Mouse (Mus musculus): ENCODE results near the gene Gtse1. TPM values are rescaled to one million over a fixed set of nuclear protein-coding genes. Genes with fewer than 3 reads are reported as not detected.

Gtse1 gene
- 23.4 and 24.8 TPM in 2 replicates for polyA plus RNA-seq (2016; fragmentation: Nextera tagmentation; extraction: Ambion mirVana)

DNA sequence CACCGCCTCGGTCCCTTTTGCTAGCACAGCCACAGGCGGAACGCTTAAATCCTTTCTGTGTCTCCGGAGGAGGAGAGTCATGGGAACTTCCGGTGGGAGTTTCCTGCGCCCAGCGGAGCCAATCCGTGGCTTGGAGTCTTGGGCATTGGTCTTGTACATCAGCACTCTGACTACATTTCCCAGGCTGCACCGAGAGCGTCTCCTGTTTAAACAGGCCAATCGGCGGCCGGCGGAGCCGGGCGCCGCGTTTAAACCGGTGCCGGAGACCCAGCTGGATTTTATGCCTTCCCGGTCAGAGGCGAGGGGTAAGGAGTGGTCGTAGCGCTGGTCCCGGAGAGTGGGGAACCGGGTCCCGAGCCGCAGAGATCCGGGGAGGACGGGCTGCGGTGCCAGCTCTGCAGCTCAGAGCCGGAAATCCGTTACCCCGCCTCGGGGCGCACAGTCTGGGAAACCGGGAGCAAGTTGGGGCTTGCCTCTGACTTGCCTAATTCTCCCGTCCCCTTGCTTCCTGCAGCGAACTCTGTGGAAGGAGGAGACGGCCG lies at the start of gene Gtse1:
Gtse1 (plus strand) TSS at position 256 of the 542 bp plus-strand sequence.
- ATAC-seq (ENCODE audit: low FRiP score) = peak; percentile 98
- Histone ChIP-seq H3K27me3 (no peaks in the 10 kb centered on the region), H3K4me2 (replicated peaks) (peak within 1 kb of the TSS; percentile 87), H3K4me1 (peaks cover 27% of the 10 kb centered on the region), H3K27ac (peak within 1 kb of the TSS; percentile 75), H3K9me3 (replicated peaks) (no peaks in the 10 kb centered on the region), H3K9ac (peak within 1 kb of the TSS; percentile 79), H3K36me3 (peaks cover 25% of the 10 kb centered on the region), H3K4me3 (peak within 1 kb of the TSS; percentile 75)
- under 1% methylated on average over 42 of the region's 42 CpGs for WGBS

- Histone ChIP-seq H3K9me3 (replicated peaks) (no peaks in the 10 kb centered on the region), H3K4me2 (replicated peaks) (peak overlapping the region; percentile 86), H3K4me1 (peaks cover 11% of the 10 kb centered on the region), H3K27me3 (no peaks in the 10 kb centered on the region), H3K36me3 (no peaks in the 10 kb centered on the region), H3K4me3 (peak overlapping the region; percentile 70; the same call in 1 of the 2 replicates), H3K9ac (no peak overlapping the region), H3K27ac (no peak overlapping the region)
- no peak for ATAC-seq (ENCODE audit: low FRiP score)
- 88% methylated on average over 5 of the region's 5 CpGs for WGBS
These were observed 49.1 kb upstream of the Gtse1 start for GRCm38 (mm10) chr15:85810462-85810805.

- ATAC-seq (ENCODE audit: low FRiP score) = peak; percentile 91
- no peaks in the 10 kb centered on the region for H3K9me3 ChIP-seq (replicated peaks)
- no peaks in the 10 kb centered on the region for H3K36me3 ChIP-seq
- H3K9ac ChIP-seq = peak overlapping the region; percentile 75
- peak overlapping the region; percentile 86 for H3K4me2 ChIP-seq (replicated peaks)
- peak overlapping the region; percentile 70 for H3K4me3 ChIP-seq
- H3K27me3 ChIP-seq = no peaks in the 10 kb centered on the region
- 8% methylated on average over 36 of the region's 36 CpGs for WGBS
- peaks cover 11% of the 10 kb centered on the region for H3K4me1 ChIP-seq
- peak overlapping the region; percentile 87 for H3K27ac ChIP-seq
These were observed 48.6 kb upstream of the Gtse1 start for GRCm38 (mm10) chr15:85810806-85811521.

DNA sequence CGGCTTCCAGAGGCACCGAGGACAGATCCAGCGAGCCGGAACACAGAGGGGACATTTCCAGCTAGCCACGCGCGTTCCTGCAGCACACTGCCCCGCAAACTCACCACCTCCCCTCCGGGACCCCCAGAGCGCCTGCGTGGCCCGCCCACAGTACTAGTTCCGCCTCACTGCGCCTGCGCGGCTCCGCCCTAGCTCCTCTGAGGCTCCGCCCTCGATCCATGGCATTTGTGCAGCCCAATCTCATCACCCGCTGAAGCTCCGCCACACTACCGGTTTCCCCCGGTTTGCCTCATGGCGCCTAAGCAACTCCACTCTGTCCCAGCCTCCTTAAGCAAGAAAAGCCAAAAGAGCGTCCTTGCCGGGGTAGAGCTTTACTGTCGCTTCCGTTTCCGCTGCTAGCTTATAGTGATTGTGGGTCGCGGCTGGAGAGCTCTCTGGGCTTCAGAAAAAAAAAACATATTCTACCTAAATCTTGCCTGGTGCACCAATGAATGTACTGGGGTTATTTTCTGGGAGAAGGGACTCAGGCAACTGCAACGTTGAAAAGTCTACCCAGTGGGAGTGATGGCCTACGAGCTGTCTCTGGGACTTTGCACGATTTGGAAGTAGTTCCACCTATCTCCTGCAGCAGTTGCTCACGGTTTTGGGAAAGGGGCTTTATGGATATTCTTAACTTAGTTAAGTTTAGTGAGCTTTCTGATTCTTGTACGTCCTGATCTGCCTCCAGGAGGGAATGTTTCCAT lies 47.8 kb upstream of the Gtse1 start, which contains the start of gene Cdpf1:
Cdpf1 (minus strand) TSS at position 163 of the 743 bp plus-strand sequence.
- peak; percentile 97 for ATAC-seq (ENCODE audit: low FRiP score)
- WGBS = 4% methylated on average over 36 of the region's 36 CpGs
- Histone ChIP-seq H3K4me3 (peak within 1 kb of the TSS; percentile 70), H3K36me3 (no peaks in the 10 kb centered on the region), H3K4me1 (peaks cover 11% of the 10 kb centered on the region), H3K27ac (peak within 1 kb of the TSS; percentile 87), H3K27me3 (no peaks in the 10 kb centered on the region), H3K9me3 (replicated peaks) (no peaks in the 10 kb centered on the region), H3K4me2 (replicated peaks) (peak within 1 kb of the TSS; percentile 86), H3K9ac (peak within 1 kb of the TSS; percentile 75)

DNA sequence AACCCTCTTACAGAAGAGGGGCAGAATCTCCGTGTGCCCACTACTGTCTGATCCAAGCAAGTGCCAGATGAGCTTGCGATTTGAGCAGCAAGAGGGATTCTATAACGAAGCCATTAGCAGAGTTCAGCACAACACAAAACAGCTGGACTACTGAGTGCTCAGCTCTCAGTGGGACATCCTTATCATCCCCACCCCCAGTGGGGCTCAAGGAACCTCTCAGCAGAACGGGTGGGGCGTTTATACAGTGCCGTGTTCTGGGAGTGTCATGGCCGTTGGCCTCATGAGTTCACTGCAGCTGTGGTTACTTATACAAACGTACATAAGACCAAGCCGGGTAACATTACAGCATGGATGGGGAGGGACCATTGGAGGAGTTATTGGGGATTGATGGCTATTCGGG lies 46.1 kb upstream of the Gtse1 start:
- H3K27ac ChIP-seq = no peak overlapping the region
- H3K27me3 ChIP-seq = no peaks in the 10 kb centered on the region
- no peaks in the 10 kb centered on the region for H3K36me3 ChIP-seq
- peaks cover 11% of the 10 kb centered on the region for H3K4me1 ChIP-seq
- WGBS = 76% methylated on average over 10 of the region's 10 CpGs
- ATAC-seq (ENCODE audit: low FRiP score) = no peak
- no peak overlapping the region for H3K4me3 ChIP-seq
- H3K9me3 ChIP-seq (replicated peaks) = no peaks in the 10 kb centered on the region; the same call in 1 of the 2 replicates
- H3K4me2 ChIP-seq (replicated peaks) = no peak overlapping the region
- H3K9ac ChIP-seq = no peak overlapping the region

DNA sequence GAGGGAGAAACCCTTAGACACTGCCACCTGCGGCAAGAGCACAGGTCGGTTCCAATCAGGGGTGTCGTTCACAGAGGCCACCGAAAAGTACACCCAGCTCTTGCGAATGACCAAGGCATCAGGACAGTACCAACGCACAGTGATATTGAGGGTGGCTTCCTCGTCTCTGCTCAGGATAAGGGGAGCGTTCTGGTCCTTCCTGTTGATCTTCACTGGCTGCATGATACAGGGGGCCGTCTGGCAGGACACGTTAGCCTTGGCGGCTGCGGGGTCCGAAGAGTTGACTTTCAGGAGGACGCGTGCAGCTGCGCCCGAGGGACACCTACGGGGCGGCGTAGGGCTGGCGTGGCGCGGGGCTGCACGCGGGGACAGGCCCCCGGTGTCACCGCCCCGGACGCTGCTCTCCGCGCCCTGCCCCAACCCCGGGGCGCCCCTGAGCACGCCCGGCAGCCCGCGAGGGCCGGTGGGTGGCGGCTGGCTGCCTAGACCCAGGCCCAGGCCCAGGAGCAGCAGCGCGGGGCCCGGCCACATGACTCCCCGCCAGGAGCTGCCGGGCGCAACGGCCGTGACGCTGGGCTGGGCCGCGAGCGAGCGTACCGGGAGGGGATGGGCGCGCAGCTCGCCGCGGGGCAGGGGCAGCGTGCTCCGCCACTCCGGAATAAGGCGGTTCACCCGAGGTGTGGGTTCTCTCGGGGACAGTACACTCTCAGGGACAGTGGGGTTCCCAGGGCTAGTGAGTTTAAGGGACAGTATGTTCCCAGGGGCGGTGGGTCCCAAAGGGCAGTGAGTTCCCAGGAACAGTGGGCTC lies 38.1 kb upstream of the Gtse1 start, which contains the start of gene Pkdrej:
Pkdrej (minus strand) TSS at position 532 of the 808 bp plus-strand sequence.
- Histone ChIP-seq H3K27ac (no peak within 1 kb of the TSS), H3K4me2 (replicated peaks) (peak within 1 kb of the TSS; percentile 98), H3K9me3 (replicated peaks) (no peaks in the 10 kb centered on the region; the same call in 1 of the 2 replicates), H3K27me3 (peaks cover 28% of the 10 kb centered on the region), H3K4me1 (peaks cover 11% of the 10 kb centered on the region), H3K36me3 (no peaks in the 10 kb centered on the region), H3K4me3 (peak within 1 kb of the TSS; percentile 57), H3K9ac (peak within 1 kb of the TSS; percentile 68)
- WGBS = 2% methylated on average over 64 of the region's 65 CpGs
- ATAC-seq (ENCODE audit: low FRiP score) = 0 out of 2 replicates have a peak, but pooled peaks have one; percentile 40

DNA sequence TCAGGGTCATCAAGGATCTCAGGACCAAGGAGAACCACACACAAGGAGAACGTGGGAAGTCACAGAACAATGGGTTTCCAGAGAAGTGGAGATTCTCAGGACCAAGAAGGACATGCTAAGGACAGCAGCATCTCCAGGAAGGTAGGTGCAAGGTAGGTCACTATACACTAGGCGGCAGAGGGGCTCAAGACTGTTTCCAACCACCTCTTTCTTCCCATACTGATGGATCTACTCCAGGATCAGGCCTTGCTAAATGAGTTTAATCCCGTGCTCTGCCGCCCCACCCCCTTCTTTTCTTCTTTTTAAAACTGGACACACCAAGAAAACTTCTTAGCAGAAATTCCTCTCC lies 37.6 kb upstream of the Gtse1 start:
- H3K9me3 ChIP-seq (replicated peaks) = no peaks in the 10 kb centered on the region; the same call in 1 of the 2 replicates
- H3K4me1 ChIP-seq = peaks cover 11% of the 10 kb centered on the region
- H3K36me3 ChIP-seq = no peaks in the 10 kb centered on the region
- no peak overlapping the region for H3K27ac ChIP-seq
- H3K9ac ChIP-seq = peak overlapping the region; percentile 68
- 10% methylated on average over 4 of the region's 4 CpGs for WGBS
- ATAC-seq (ENCODE audit: low FRiP score) = no peak
- H3K4me2 ChIP-seq (replicated peaks) = peak overlapping the region; percentile 98
- H3K4me3 ChIP-seq = peak overlapping the region; percentile 57
- peaks cover 28% of the 10 kb centered on the region for H3K27me3 ChIP-seq

GRCm38 (mm10) chr15:85826676-85827075 lies 32.9 kb upstream of the Gtse1 start:
- no peak overlapping the region for H3K4me3 ChIP-seq
- H3K36me3 ChIP-seq = no peaks in the 10 kb centered on the region
- H3K9ac ChIP-seq = no peak overlapping the region
- 70% methylated on average over 5 of the region's 5 CpGs for WGBS
- peaks cover 7% of the 10 kb centered on the region for H3K4me1 ChIP-seq
- H3K9me3 ChIP-seq (replicated peaks) = no peaks in the 10 kb centered on the region
- no peak for ATAC-seq (ENCODE audit: low FRiP score)
- H3K27ac ChIP-seq = no peak overlapping the region
- H3K4me2 ChIP-seq (replicated peaks) = no peak overlapping the region
- H3K27me3 ChIP-seq = peaks cover 6% of the 10 kb centered on the region

DNA sequence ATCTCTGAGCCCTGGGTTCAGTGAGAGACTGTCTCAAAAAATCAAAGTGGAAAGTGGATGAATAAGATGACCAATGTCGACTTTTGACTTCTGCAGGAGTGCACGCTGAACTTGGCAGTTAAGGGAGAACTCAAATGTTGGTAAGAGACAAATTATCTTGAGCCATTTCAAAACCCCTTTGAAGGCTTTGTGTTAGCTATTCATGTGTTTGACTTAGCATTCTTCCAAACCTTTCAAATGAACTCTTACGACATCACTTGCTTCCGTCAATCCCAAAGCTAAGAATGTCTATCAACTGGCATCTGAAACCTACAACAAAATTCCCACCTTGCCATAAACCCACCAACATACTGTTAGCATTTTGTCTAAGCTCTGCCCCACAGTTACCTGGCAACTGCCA lies 31.5 kb upstream of the Gtse1 start:
- no peaks in the 10 kb centered on the region for H3K9me3 ChIP-seq (replicated peaks)
- no peak overlapping the region for H3K4me3 ChIP-seq
- H3K4me2 ChIP-seq (replicated peaks) = no peak overlapping the region
- peaks cover 14% of the 10 kb centered on the region for H3K4me1 ChIP-seq
- H3K27me3 ChIP-seq = no peaks in the 10 kb centered on the region
- H3K9ac ChIP-seq = no peak overlapping the region
- H3K27ac ChIP-seq = no peak overlapping the region
- 91% methylated on average over 4 of the region's 4 CpGs for WGBS
- H3K36me3 ChIP-seq = no peaks in the 10 kb centered on the region
- no peak for ATAC-seq (ENCODE audit: low FRiP score)

DNA sequence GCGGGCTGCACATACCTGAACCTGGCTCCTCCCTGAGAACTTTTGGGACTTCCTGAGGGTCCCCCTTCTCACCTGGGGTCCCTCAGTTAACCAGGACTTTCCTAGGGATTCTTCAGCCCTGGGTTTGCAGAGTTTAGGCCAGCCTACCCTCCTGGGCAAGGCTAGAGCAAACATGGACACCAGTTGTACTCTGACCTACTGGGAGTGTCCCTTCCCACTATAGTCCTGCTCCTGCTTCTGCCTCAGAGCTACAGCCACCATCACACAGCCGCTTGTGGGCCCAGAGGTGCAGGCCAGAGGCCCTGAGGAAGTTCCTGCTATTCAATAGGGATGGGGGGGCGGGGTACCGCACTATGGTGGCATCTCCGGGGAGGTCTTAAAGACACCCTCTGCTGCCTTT lies 30.1 kb upstream of the Gtse1 start:
- no peak overlapping the region for H3K9ac ChIP-seq
- no peak for ATAC-seq (ENCODE audit: low FRiP score)
- WGBS = 76% methylated on average over 5 of the region's 5 CpGs

GRCm38 (mm10) chr15:85831954-85832590 lies 27.5 kb upstream of the Gtse1 start, which contains the start of gene Ttc38:
TSS of gene Ttc38 (plus strand) at chr15:85832306.
- H3K4me1 ChIP-seq = peaks cover 14% of the 10 kb centered on the region
- 1% methylated on average over 27 of the region's 27 CpGs for WGBS
- ATAC-seq (ENCODE audit: low FRiP score) = peak; percentile 92

More for the DNA sequence above, 30.1 kb upstream of the Gtse1 start:
- Histone ChIP-seq H3K4me3 (no peak overlapping the region), H3K4me1 (peaks cover 14% of the 10 kb centered on the region), H3K4me2 (replicated peaks) (no peak overlapping the region), H3K36me3 (no peaks in the 10 kb centered on the region), H3K9me3 (replicated peaks) (no peaks in the 10 kb centered on the region), H3K27me3 (no peaks in the 10 kb centered on the region), H3K27ac (no peak overlapping the region)

More at GRCm38 (mm10) chr15:85831954-85832590, 27.5 kb upstream of the Gtse1 start, which contains the start of gene Ttc38:
- H3K27ac ChIP-seq = no peak within 1 kb of the TSS
- no peaks in the 10 kb centered on the region for H3K9me3 ChIP-seq (replicated peaks)
- no peaks in the 10 kb centered on the region for H3K27me3 ChIP-seq
- peak within 1 kb of the TSS; percentile 62 for H3K9ac ChIP-seq
- H3K36me3 ChIP-seq = no peaks in the 10 kb centered on the region
- H3K4me2 ChIP-seq (replicated peaks) = peak within 1 kb of the TSS; percentile 77
- peak within 1 kb of the TSS; percentile 53 for H3K4me3 ChIP-seq

All from hindbrain, embryonic 12.5 days (tissue).